Mouse (Mus musculus) neural tube, embryonic 14.5 days (tissue): ENCODE data around the gene Gja10. TPM values are rescaled to one million over a fixed set of nuclear protein-coding genes. Genes with fewer than 3 reads are reported as not detected.

Experiments
- ATAC-seq: fragments of 200-750 bp; cut with Nextera tagmentation; 2 replicates; pipeline ENCODE4 v1.8.0; 2017; ENCODE audit warnings: low read depth, mild to moderate bottlenecking, moderate TSS enrichment, moderate library complexity
- H3K27ac ChIP-seq: fragments of 300-500 bp; sonication (generic); 2 replicates; pipeline ENCODE4 v1.5.1; 2014; ENCODE audit warnings: low read depth, mild to moderate bottlenecking, control low read depth, low read length, moderate library complexity, mixed read lengths
- H3K27me3 ChIP-seq: fragments of 300-500 bp; sonication (generic); 2 replicates; pipeline ENCODE4 v1.6.1; 2014; ENCODE audit warnings: low read length; ENCODE audit not compliant: control insufficient read depth, insufficient read depth
- H3K36me3 ChIP-seq: fragments of 300-500 bp; sonication (generic); 2 replicates; pipeline ENCODE4 v1.6.1; 2014; ENCODE audit warnings: low read length, mixed read lengths; ENCODE audit not compliant: control insufficient read depth, insufficient read depth
- H3K4me1 ChIP-seq: fragments of 300-500 bp; sonication (generic); 2 replicates; pipeline ENCODE4 v1.6.1; 2014; ENCODE audit warnings: low read length; ENCODE audit not compliant: control insufficient read depth, insufficient read depth
- H3K4me2 ChIP-seq: fragments of 300-500 bp; sonication (generic); 2 replicates; pipeline ENCODE4 v1.6.1; 2014; ENCODE audit warnings: mild to moderate bottlenecking, low read depth, low read length, control low read depth
- H3K4me3 ChIP-seq: fragments of 300-500 bp; sonication (generic); 2 replicates; pipeline ENCODE4 v1.5.1; 2014; ENCODE audit warnings: low read depth, low read length, control low read depth, mixed read lengths
- H3K9ac ChIP-seq: fragments of 300-500 bp; sonication (generic); replicated peaks from 2 replicates; pipeline ENCODE4 v1.6.1; 2014; ENCODE audit warnings: low read depth, mild to moderate bottlenecking, control low read depth, low read length, mixed read lengths
- H3K9me3 ChIP-seq: fragments of 300-500 bp; sonication (generic); 2 replicates; pipeline ENCODE4 v1.6.1; 2016; ENCODE audit warnings: low read length; ENCODE audit not compliant: control insufficient read depth
- WGBS: fragments of 180-500 bp; shearing (Covaris S2); extraction: QIAGEN DNeasy Blood & Tissue Kit; methylation state at CpG from one replicate; pipeline ENCODE4 v1.1.7; 2014; 5-methylcytosine and 5-hydroxymethylcytosine counted together
- polyA plus RNA-seq: library from polyadenylated mRNA; unstranded; fragments of >200 nt; fragmentation: Nextera tagmentation; extraction: Ambion mirVana; gene quantifications from 2 replicates; pipeline ENCODE4 v1.2.1, GENCODE M21; 2014

Gja10 gene
- not detected in 2 replicates for polyA plus RNA-seq

- H3K36me3 ChIP-seq, result no peaks in the 10 kb centered on the region
- no peak within 1 kb of the TSS for H3K4me3 ChIP-seq
- H3K27ac ChIP-seq, result no peak within 1 kb of the TSS
- no peaks in the 10 kb centered on the region for H3K4me1 ChIP-seq
- H3K4me2 ChIP-seq, result no peak within 1 kb of the TSS
- H3K9me3 ChIP-seq, result no peaks in the 10 kb centered on the region
- no peak within 1 kb of the TSS for H3K9ac ChIP-seq
- H3K27me3 ChIP-seq, result no peaks in the 10 kb centered on the region
- no peak for ATAC-seq
- WGBS, result 72% methylated on average over 3 of the region's 3 CpGs
Measured at GRCm38 (mm10) chr4:32602660-32603059, at the start of gene Gja10. Gene Gja10, minus strand, starts transcription at chr4:32602760.

- H3K9ac ChIP-seq, result no peak overlapping the region
- H3K27me3 ChIP-seq, result no peaks in the 10 kb centered on the region
- no peaks in the 10 kb centered on the region for H3K9me3 ChIP-seq
- no peak overlapping the region for H3K27ac ChIP-seq
- H3K36me3 ChIP-seq, result peaks cover 20% of the 10 kb centered on the region
- H3K4me3 ChIP-seq, result no peak overlapping the region
- no peak overlapping the region for H3K4me2 ChIP-seq
- no peak for ATAC-seq
- 86% methylated on average over 5 of the region's 5 CpGs for WGBS
- H3K4me1 ChIP-seq, result no peaks in the 10 kb centered on the region
Measured at GRCm38 (mm10) chr4:32651669-32652068, 49.1 kb upstream of the Gja10 start.

GRCm38 (mm10) chr4:32621637-32622036, 19.1 kb upstream of the Gja10 start:
- H3K4me1 ChIP-seq, result peaks cover under 1% of the 10 kb centered on the region; the same call in 1 of the 2 replicates
- no peaks in the 10 kb centered on the region for H3K27me3 ChIP-seq
- no peak overlapping the region for H3K4me3 ChIP-seq
- ATAC-seq, result no peak
- H3K9ac ChIP-seq, result no peak overlapping the region
- no peak overlapping the region for H3K4me2 ChIP-seq
- no peaks in the 10 kb centered on the region for H3K9me3 ChIP-seq
- no peak overlapping the region for H3K27ac ChIP-seq
- H3K36me3 ChIP-seq, result no peaks in the 10 kb centered on the region

- H3K4me2 ChIP-seq, result peak within 1 kb of the TSS; percentile 77
- peak within 1 kb of the TSS; percentile 75 for H3K9ac ChIP-seq
- whole genome bisulfite sequencing, result under 1% methylated on average over 67 of the region's 67 CpGs
- H3K4me3 ChIP-seq, result peak within 1 kb of the TSS; percentile 83
- peak; percentile 99 for ATAC-seq
- H3K9me3 ChIP-seq, result no peaks in the 10 kb centered on the region
- peaks cover 10% of the 10 kb centered on the region for H3K4me1 ChIP-seq
- H3K27me3 ChIP-seq, result no peaks in the 10 kb centered on the region
- H3K36me3 ChIP-seq, result no peaks in the 10 kb centered on the region
- peak within 1 kb of the TSS; percentile 87 for H3K27ac ChIP-seq
Measured at GRCm38 (mm10) chr4:32615034-32615881, 12.7 kb upstream of the Gja10 start, which contains the start of gene Casp8ap2. Gene Casp8ap2, plus strand, starts transcription at chr4:32615451.

- Histone ChIP-seq H3K9ac (no peak overlapping the region), H3K36me3 (no peaks in the 10 kb centered on the region), H3K27ac (no peak overlapping the region), H3K4me3 (no peak overlapping the region), H3K4me2 (no peak overlapping the region), H3K27me3 (no peaks in the 10 kb centered on the region), H3K4me1 (no peaks in the 10 kb centered on the region), H3K9me3 (no peaks in the 10 kb centered on the region)
- 34% methylated on average over 12 of the region's 12 CpGs for WGBS
- ATAC-seq, result no peak
Measured at GRCm38 (mm10) chr4:32601135-32601534, 1.4 kb downstream of the Gja10 start.

GRCm38 (mm10) chr4:32588237-32588636, 14.3 kb downstream of the Gja10 start:
- WGBS, result 89% methylated on average over 6 of the region's 6 CpGs
- Histone ChIP-seq H3K27ac (no peak overlapping the region), H3K27me3 (no peaks in the 10 kb centered on the region), H3K9me3 (no peaks in the 10 kb centered on the region), H3K36me3 (no peaks in the 10 kb centered on the region), H3K4me2 (no peak overlapping the region), H3K9ac (no peak overlapping the region), H3K4me1 (no peaks in the 10 kb centered on the region), H3K4me3 (no peak overlapping the region)
- ATAC-seq, result no peak

GRCm38 (mm10) chr4:32587543-32587942, 15.0 kb downstream of the Gja10 start:
- Histone ChIP-seq H3K27ac (no peak overlapping the region), H3K4me1 (no peaks in the 10 kb centered on the region)
- 93% methylated on average over 5 of the region's 5 CpGs for WGBS

GRCm38 (mm10) chr4:32586596-32586995, 16.0 kb downstream of the Gja10 start:
- Histone ChIP-seq H3K27ac (no peak overlapping the region), H3K9ac (no peak overlapping the region), H3K4me1 (no peaks in the 10 kb centered on the region), H3K27me3 (no peaks in the 10 kb centered on the region), H3K4me2 (no peak overlapping the region), H3K9me3 (no peaks in the 10 kb centered on the region), H3K36me3 (no peaks in the 10 kb centered on the region), H3K4me3 (no peak overlapping the region)
- no peak for ATAC-seq
- WGBS, result 16% methylated on average over 9 of the region's 9 CpGs

More at GRCm38 (mm10) chr4:32587543-32587942, 15.0 kb downstream of the Gja10 start:
- no peaks in the 10 kb centered on the region for H3K9me3 ChIP-seq
- H3K9ac ChIP-seq, result no peak overlapping the region
- no peak for ATAC-seq
- no peaks in the 10 kb centered on the region for H3K36me3 ChIP-seq
- no peaks in the 10 kb centered on the region for H3K27me3 ChIP-seq
- H3K4me3 ChIP-seq, result no peak overlapping the region
- H3K4me2 ChIP-seq, result no peak overlapping the region

DNA sequence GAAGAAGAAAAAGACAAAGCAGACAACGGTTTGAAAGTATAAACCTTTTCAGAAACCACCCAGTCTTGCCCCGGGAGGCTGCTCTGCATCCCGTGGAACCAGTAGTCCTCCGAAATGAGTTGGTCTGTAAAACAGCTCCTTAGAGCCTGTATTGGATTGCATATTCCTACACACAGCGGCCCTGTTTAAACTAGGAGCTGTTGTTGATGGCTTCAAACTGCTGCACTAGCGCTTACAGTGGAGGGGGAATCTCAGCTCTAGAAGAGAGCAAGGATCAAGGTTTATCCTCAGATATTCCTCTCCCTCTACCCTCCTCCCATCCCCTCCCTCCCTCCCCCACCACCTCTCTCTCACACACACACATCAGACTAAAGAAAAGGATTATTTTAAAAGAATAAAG, 18.4 kb downstream of the Gja10 start:
- ATAC-seq, result no peak
- H3K4me3 ChIP-seq, result no peak overlapping the region
- H3K27ac ChIP-seq, result no peak overlapping the region
- H3K9me3 ChIP-seq, result no peaks in the 10 kb centered on the region
- no peaks in the 10 kb centered on the region for H3K27me3 ChIP-seq
- no peaks in the 10 kb centered on the region for H3K4me1 ChIP-seq
- WGBS, result 27% methylated on average over 6 of the region's 6 CpGs
- H3K9ac ChIP-seq, result no peak overlapping the region
- no peaks in the 10 kb centered on the region; the same call in 1 of the 2 replicates for H3K36me3 ChIP-seq
- no peak overlapping the region for H3K4me2 ChIP-seq
